Mouse (Mus musculus): Measurements from ENCODE around the gene Shisa7.
"Not testable (repeated sequence)": the region's sequence is repeated elsewhere in the genome, so short reads cannot be mapped to it uniquely, and the experiment has no call there.

Gene Shisa7

GRCm38 (mm10) chr7:4795767-4796433 is 48.6 kb downstream of the Shisa7 start:
- no peak for DNase-seq (ENCODE audit: low read depth, low spot score)

GRCm38 (mm10) chr7:4794631-4795168 is 49.8 kb downstream of the Shisa7 start:
- no peak for DNase-seq (ENCODE audit: low read depth, low spot score)

GRCm38 (mm10) chr7:4793674-4794073 is 50.8 kb downstream of the Shisa7 start:
- no peak for DNase-seq (ENCODE audit: low read depth, low spot score)

GRCm38 (mm10) chr7:4793248-4793647 is 51.2 kb downstream of the Shisa7 start:
- DNase-seq (ENCODE audit: low read depth, low spot score): not testable (repeated sequence)

- peak; percentile 95 for DNase-seq (ENCODE audit: low read depth, low spot score)
These were observed 52.0 kb downstream of the Shisa7 start, which contains the start of gene Rpl28 for GRCm38 (mm10) chr7:4792278-4793212. TSS of gene Rpl28 (plus strand) at chr7:4792874.

GRCm38 (mm10) chr7:4789436-4789935 is 55.0 kb downstream of the Shisa7 start, which contains the start of gene Tmem238:
TSS of gene Tmem238 (minus strand) at chr7:4789656.
- no peak for DNase-seq (ENCODE audit: low read depth, low spot score)

GRCm38 (mm10) chr7:4788499-4789435 is 55.7 kb downstream of the Shisa7 start:
- DNase-seq (ENCODE audit: low read depth, low spot score): no peak

GRCm38 (mm10) chr7:4783667-4784268 is 60.7 kb downstream of the Shisa7 start:
- DNase-seq (ENCODE audit: low read depth, low spot score): no peak

- no peak for DNase-seq (ENCODE audit: low read depth, low spot score)
These were observed 61.7 kb downstream of the Shisa7 start, which contains the start of the genes Il11 and Tmem190 for GRCm38 (mm10) chr7:4782759-4783158. TSS of gene Il11 (minus strand) at chr7:4782859. TSS of gene Tmem190 (plus strand) at chr7:4782937.

- no peak for DNase-seq (ENCODE audit: low read depth, low spot score)
These were observed 62.4 kb downstream of the Shisa7 start for GRCm38 (mm10) chr7:4782130-4782529.

- DNase-seq (ENCODE audit: low read depth, low spot score): no peak
These were observed 64.6 kb downstream of the Shisa7 start for GRCm38 (mm10) chr7:4779921-4780320.

GRCm38 (mm10) chr7:4777851-4778637 is 66.5 kb downstream of the Shisa7 start:
- DNase-seq (ENCODE audit: low read depth, low spot score): no peak

GRCm38 (mm10) chr7:4776861-4777830 is 67.3 kb downstream of the Shisa7 start:
- DNase-seq (ENCODE audit: low read depth, low spot score): no peak

GRCm38 (mm10) chr7:4776131-4776530 is 68.4 kb downstream of the Shisa7 start:
- DNase-seq (ENCODE audit: low read depth, low spot score): no peak

Measured in brain, embryonic 18.5 days (tissue).